Mouse (Mus musculus): ENCODE measurements around the gene Fgfrl1.

Fgfrl1 gene

DNA sequence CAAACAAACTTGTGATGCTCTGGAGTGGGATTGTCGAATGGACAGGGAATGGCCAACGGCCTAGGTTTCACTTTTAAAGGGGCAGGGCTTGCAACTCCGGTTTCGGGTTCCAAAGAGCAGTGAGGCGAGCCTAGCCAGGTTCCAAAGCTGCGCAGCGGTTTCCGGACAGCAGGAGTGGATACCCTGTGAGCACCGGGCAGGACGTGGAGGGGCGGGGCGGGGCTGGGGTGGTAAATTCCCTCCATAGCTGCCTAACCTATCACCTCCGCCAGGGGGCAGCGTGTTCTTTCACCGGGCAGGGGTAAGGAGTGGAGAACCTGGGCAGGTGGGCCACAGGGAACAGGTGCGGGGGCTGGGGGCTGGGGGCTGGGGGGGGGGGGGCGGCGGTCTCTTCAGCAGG lies at the start of gene Fgfrl1:
Gene Fgfrl1, plus strand, starts transcription at position 112 of the 400 bp plus-strand sequence.
- DNase-seq (ENCODE audit: low read depth), result no peak

DNA sequence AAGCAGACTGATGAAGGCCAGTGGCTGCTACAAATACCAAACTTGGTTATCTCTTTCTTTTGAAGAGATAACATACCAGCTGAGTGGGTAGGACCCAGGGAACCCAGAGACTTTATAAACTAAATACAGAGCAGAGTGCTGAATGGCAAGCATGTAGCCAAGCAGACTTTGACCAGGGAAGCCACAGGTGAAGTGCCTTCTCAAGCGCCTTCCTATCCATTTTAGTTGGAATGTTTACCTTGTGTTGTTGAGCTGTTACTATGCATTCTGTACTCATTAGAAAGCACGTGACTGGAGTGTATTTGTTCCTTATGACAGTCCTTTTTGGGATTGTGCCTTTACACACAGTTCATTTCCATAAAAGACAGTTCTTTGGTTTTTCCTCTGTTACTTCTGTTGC lies 48.5 kb upstream of the Fgfrl1 start:
- DNase-seq (ENCODE audit: low read depth), result no peak

DNA sequence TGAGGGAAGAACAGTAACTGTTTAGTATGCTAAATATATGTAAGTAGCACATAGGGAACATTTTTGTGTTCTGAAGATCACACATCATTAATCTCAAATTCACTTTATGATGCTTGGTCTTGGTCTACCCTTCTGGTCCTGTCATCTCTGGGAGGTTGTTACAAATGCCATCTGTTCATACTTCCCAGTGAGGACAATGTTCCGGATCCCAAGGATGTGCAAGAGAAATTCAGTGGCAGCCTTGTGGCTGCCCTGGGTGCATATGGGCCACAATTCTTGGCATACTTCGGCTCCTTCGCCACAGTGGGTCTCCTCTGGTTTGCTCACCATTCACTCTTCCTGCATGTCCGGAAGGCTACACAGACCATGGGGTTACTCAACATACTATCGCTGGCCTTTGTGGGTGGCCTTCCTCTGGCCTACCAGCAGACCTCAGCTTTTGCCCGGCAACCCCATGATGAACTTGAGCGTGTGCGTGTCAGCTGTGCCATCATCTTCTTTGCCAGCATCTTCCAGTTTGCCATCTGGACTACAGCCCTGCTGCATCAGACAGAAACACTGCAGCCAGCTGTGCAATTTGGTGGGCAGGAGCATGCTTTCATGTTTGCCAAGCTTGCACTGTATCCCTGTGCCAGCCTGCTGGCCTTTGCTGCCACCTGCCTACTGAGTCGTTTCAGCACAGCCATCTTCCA lies 46.4 kb upstream of the Fgfrl1 start:
- no peak for DNase-seq (ENCODE audit: low read depth)

DNA sequence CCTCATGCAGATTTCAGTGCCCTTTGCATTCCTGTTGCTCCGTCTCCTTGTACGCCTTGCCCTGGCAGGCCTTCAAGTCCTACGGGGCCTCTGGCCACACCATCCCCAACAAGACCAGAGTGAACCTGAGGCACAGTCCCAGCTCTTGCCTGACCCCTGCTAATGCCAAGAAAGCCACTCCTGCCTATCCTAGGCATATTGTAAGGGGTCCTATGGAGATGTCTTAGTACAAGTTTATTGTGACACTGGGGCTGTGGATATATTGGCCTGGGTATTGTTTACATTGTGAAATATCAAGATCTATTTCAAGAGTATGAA lies 45.9 kb upstream of the Fgfrl1 start:
- no peak for DNase-seq (ENCODE audit: low read depth)

DNA sequence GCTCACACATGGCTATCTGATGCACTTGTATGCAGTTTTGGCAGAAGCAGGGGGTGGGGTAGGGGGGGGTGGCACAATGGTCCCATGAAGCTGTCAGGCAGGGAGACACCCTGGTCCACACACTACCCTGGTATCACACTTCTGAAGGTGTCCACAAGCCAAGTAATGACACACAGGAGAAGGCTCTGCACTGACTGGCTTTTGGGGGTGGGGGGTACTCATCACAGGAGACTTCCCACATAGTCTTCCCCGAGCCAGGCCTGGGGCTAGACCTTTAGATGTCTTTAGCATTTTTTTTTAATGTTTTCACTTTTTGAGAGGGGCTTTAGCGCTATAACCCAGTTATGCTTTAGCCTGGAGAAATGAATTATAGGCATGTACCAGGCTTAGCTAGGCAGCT lies 44.9 kb upstream of the Fgfrl1 start:
- DNase-seq (ENCODE audit: low read depth), result no peak

DNA sequence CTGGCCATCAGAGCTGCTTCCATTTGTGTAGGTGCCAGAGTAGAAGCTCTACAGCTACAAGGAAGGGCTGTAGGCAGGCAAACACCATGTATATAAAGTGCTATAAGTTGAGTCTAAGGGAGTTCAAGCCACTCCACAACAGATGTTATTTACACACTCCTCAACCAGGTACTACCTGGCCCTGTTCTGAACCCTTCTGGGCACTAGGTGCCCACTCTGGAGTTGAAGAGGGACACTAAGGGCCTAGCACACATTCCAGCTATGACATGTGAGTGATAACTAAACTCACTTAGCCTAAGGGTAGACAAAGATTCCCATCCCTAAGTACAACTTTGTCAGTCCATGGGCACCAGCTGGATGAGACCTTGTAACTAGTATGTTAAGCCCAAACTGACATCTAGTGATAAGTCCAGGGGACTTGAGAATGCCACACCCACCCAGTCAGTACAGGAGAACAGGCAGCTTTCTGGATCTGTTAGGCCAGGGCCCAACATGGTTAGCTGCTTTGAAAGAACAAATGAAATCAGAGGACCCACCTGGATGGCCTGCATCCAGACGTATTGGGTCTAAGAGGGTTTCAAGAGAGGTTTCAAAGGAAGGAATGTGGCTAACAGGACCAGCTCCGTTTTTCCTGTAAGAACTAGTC lies 44.2 kb upstream of the Fgfrl1 start:
- no peak for DNase-seq (ENCODE audit: low read depth)

DNA sequence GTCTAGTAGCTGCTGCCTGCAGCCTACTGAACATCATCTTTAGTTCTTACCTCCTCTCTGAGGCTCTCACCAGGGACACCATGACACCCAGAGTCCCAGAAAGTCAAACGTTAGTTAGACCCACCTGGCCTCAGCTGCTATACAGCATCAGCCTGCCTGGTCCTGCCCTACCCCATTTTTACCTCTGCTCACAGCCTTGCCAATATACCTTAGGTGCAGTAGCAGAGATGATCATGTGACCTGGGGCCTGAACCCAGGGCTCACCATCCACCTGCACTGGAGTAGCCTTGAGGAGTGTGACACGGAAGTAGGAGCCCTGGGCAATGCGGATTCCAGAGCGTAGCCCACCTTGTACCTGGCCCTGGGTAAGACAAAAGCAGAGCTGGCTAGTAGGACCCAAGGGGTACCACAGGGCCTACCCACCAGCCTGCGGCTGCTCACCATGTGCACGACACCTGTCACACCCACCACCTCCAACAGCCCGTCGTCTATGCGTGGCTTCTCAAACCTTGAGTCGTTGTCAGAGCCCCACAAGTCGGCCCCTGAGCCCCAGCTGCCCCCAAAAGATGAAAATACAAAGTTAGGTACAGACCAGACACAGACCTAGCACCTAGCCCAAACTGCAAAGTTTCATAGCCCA lies 43.1 kb upstream of the Fgfrl1 start:
- no peak for DNase-seq (ENCODE audit: low read depth)

DNA sequence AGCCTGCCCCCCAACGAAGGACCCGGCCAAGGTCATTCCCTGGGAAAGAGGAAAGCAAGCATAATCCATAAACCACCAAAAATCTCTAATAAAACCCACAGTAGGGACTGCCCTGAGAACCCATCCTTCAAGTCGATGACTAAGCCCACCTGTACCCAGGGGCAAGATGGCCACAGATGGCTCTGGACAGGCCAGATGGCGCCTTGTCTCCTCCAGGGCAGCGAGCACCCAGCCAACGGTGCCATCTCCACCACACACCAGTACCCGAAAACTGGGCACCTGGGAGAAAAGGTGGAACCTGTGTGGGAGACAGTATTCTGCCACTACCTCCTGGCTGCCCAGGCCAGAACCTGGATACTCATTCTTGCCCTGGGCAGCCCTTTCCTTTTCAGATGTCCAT lies 41.8 kb upstream of the Fgfrl1 start:
- DNase-seq (ENCODE audit: low read depth), result no peak

DNA sequence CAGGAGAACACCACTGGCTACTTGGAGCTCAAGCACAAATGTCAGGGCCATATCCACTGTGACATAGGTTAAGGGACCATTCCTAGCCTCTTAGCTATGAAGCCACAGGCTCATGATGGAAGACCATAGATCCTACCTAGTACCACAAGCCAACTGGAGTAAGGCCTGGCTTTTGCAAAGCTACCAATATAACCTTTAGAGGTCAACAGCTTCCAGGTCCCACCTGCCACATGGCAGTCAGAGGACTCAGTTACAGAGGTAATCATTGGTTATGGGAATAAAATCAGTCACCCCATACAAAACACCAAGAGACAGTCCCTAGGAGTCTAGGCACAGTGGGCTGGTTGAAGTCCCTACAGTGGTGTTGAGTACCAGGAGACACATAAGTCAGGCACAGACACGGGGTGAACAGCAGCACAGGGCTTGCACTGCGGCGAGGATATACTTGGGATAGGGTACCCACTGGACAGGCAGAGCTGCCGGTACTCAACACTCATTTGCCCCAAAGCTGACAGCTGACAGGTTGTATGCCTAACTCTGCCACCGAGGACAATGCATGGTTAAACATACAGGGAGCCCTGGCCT lies 41.0 kb upstream of the Fgfrl1 start:
- no peak for DNase-seq (ENCODE audit: low read depth)

DNA sequence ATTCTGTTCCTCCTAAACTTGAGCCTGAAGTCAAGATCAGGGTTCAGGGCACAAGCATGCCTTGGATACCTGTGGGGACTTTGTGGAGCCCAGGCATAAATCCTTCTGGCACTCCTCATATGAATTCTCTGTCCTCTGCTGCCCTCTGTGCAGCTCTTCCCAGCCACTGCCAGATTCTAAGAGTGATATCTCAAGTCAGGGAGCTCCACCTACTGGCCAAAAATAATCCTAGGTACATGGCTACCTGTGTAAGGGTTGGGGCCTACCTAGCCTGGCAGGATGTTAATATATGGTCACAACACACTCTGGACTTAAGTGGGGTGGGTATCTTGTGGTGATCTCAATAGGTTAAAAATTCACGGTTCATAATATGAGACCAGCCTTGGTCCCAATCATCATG lies 40.4 kb upstream of the Fgfrl1 start:
- no peak for DNase-seq (ENCODE audit: low read depth)

DNA sequence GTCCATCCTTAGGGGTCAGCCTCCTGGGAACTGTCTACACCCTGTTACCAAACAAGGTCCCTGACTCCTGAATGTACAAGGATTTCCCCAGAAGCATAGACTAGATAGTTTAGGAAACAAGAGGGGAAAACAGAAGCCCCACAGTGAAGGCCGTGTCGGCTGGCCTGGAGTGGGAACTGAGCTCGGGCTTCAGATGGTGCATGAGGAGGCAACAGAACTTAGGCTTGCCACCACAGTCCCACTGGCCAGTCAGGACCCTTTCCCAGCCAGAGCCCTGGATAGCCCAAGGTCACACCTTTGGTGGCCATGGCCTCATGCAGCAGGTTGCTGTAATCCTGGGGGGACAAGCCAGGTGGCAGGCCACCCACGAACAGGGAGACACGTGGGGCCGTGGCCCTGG lies 38.8 kb upstream of the Fgfrl1 start:
- DNase-seq (ENCODE audit: low read depth), result no peak

DNA sequence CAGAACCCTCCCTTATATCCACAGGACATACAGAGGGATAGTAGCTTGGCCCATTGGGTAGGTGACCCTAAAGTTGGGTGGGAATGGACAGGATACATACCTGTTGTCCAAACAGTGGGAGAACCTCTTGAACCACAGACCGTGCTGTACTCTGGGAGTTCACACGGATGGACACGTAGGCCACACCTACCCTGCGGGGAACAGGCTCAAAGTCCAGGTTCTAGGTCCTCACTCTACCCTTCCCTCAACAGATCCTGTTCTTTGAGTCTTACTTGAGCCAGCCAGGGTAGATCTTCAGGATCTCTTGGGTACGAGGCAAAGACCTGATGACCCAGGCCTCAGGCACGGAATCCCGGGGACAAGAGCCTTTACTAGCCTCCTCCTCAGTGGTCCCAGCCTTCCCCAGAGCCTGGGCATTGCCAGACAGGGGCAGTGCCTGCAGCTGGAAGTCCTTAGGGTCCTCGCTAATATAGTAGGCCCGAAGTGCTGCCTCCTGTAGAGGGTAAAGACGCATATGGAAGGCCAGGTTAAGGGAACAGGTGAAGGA lies 37.7 kb upstream of the Fgfrl1 start:
- no peak for DNase-seq (ENCODE audit: low read depth)

DNA sequence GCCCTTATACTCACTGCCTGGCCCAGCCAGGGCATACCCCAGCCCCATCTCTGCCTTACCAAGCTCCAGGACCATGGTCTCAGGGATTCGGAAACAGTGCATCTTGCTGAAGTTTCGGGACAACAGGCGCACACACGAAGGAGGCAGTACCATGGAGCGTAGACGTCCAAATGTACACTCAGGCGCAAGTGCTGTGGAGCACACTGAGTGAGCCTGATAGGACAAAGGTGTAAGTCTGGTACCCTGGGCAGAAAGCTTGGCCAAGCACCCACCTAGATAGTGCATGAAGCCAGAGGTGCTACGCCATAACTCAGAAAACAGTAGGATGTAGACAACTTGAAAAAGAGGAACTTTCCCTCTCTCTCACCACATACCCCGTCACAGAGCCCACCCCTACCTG lies 36.8 kb upstream of the Fgfrl1 start:
- no peak for DNase-seq (ENCODE audit: low read depth)

DNA sequence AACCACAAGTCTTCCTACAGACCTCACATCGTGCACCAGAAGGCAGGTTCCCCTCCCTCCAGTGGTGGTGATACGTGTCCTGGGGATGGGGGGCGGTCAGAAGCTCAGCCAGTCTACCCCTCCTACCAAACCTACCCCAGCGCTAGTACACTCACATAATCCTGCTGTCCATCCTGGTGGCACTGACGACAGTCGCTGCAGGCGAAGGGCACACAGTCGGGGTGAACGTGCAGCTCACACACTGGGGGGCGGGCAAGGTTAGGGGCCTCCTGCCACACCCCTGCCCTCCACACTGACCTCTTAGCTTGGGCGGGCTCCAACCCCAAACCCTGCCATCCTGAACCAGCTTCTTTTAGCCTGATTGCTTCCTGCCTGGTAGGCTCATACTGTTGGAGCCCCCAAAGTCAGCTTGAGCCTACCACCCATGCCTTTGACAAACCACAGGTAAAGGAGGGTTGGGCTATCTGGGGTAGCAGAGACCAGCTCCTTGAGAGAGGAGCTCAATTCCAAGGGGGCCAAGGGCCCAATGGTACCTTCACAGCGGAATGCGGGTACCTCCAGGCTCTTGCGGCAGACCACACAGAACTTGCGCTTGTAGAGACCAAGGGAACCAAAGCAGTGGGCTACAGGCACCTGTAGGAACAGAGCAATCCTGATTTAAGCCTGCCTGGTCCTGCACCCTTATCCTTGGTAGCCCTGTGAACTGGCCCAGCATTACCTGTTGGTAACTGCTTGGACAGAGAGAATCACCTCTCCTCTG lies 36.1 kb upstream of the Fgfrl1 start:
- DNase-seq (ENCODE audit: low read depth), result no peak

DNA sequence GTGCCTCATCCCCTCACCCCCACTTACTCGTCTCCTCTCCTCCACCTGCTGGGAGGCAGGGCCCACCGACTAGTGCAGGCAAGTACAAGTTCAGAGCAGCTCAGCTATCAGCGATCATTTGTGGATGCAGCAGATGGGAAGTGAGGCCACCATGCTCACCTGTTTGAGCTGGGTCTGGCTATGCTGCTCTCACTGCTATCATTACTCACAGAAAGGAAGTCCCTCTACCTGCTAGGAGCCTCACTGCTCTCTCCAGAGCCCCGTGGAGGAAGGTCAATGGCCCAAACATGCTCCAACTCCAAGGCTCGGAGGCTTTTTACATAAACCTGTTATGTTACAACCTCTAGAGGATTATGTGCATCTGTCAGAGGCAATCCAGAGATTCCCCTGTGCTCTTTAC lies 34.8 kb upstream of the Fgfrl1 start:
- no peak for DNase-seq (ENCODE audit: low read depth)

DNA sequence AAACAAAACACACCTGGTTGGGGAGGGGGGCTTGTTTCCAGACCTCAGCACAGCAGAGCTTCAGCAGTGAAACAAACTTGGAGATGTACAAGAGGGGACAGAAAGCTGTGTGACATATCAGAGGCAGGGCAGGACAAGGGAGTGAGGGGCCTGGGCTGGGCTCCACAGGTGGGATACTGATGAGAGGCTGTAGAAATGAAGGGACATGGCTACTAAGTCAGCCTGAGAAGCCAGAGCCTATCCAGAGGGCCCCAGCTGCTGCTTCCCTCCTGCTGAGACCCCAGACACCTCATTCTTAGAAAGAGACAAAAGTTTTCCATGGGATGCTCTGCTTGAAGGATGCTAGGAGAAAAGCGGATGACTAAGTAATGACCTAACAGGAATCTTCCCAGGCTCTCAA lies 33.6 kb upstream of the Fgfrl1 start:
- no peak for DNase-seq (ENCODE audit: low read depth)

DNA sequence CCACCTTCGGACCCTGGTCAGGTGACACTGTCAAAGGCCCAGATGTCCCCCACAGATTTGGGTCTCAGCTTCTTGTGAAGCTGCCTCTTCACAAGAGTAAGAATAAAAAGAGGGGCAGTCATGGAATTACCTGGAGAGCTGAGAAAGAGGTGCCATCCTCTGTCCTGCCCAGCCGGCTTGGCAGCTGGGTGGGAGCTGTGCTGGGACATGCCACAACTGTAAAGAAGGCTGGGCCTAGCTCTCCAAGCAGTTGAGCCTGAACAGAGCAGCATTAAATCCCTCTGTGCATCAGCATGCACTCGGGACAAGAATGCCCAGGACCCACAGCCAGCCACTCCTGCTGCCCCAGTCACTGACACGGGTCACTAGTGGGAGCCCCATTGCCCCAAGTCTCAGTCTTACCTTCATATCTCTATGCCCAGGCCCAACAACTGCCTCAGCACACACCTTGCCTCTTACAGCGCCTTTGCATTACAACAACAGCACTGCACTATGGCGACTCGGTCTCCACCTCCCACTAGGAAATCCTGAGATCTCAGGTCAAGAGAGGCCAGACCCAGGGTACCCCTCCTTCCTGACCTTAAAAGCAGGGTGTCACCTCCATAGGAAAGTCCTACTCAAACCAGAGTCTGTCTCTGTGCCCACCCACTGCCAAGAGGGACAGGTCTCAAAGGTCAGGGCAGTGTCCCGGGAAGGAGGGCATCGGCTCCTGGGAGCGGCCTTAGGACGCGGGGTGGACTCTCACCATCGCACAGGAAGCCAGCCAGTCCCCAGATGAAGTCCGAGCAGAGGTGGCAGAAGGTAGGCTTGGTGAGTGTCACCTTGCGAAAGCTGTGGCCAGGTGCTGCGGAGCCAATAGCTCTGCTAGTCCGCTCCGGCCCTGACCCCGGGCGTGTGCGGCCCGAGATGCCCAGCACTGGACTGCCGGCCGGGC lies 32.2 kb upstream of the Fgfrl1 start, which contains the start of gene Idua:
Gene Idua, plus strand, starts transcription at position 634 of the 934 bp plus-strand sequence.
- DNase-seq (ENCODE audit: low read depth), result no peak

DNA sequence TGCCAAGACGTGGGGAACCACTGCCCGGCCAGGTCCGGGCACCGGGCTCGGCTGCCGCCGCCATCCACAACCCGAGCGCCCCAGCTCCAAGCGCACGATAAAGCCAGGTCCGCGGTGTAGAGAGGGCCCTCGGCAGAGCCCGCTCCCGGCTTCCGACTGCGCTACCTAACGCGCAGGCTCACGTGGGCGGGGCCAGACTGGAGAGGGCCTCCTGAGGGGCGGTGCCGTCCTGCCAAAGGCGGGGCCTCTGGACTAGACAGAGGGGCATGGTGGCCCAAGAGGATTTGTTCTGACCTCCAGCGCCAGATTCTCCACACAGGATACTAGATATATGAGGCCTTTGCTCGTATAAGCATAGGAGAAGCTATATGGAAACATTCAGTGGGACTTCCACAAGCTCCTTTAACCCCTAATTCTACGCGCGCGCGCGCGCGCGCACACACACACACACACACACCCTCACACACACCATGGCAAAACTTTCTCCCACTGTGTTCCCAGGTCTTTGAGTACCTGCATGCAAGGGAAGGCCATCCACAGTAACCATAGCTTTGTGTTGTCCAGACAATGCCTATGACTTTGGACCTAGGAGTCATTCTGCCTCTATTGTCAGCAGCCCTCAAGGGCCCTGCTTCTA lies 31.4 kb upstream of the Fgfrl1 start:
- no peak for DNase-seq (ENCODE audit: low read depth)

DNA sequence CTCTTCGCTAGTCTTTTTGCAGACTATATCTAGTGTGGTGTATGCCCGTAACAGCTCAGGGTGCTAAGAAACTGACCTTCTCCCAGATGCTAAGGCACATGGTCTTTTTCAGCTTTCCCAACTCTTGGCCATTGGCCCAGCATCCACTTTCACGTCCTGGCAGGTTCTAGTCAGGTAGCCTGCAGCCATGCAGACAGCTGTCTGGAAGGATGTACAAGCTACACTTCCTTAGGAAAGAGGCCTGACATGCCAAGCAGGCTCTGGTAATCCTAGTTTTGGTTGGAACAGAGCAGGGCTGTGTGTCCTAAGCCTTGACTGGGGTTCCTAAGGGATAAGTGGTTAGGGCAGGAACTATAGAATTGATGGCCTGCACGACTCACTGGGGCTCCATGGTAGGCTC lies 29.4 kb upstream of the Fgfrl1 start:
- no peak for DNase-seq (ENCODE audit: low read depth)

DNA sequence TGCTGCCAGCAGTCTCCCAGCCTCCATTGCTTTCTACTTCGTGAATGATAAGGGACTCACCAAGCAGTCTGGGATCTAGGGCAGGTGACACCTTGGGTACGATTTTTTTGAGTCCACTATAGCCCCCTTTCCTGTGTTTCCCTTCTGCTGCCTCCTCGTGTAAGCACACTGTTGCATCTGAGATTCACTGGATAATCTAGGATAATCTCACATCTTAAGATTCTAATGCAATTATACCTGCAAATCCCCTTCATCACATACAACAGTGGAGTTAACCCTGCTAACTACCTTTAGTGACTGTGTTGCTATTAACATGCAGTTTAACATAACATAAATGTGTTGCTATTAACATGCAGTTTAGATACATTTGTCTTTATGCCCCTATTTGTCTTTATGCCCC lies 27.1 kb upstream of the Fgfrl1 start:
- DNase-seq (ENCODE audit: low read depth), result no peak

DNA sequence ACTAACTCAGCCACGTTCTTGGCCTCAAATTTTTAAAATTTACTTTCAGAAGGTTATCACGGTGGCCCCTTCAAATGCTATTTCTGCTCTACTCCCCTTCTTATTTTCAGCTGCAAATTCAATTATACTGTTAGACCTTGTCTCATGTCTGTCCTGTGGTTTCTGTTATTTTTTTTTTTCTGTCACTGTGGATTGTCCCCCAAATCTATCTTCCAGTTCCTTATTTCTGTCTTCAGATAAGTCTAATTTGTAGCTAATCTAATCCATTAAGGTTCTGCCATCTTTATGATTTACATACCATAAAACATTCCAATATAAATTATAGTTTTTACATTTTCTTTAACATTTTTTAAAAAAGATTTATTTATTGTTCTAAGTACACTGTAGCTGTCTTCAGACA lies 24.8 kb upstream of the Fgfrl1 start:
- no peak for DNase-seq (ENCODE audit: low read depth)

Data from fibroblast of lung, adult 2 months (primary cell).